Mouse (Mus musculus): ENCODE measurements around the gene Irf2bp2. TPM values are rescaled to one million over a fixed set of nuclear protein-coding genes. Genes with fewer than 3 reads are reported as not detected.
A peak's percentile ranks its signal among the peaks of the same experiment; 100 is the strongest.

Irf2bp2 gene
- total RNA-seq, 2 experiments from 2014 or later: 53.3 to 55.5 TPM

GRCm38 (mm10) chr8:126586599-126587577, 6.9 kb downstream of the Irf2bp2 start:
- no peak for DNase-seq

- DNase-seq: no peak
Observed at GRCm38 (mm10) chr8:126586101-126586500, 7.7 kb downstream of the Irf2bp2 start.

- no peak for DNase-seq
Observed at GRCm38 (mm10) chr8:126585561-126586031, 8.2 kb downstream of the Irf2bp2 start.

- DNase-seq: no peak
Observed at GRCm38 (mm10) chr8:126584844-126585231, 8.9 kb downstream of the Irf2bp2 start.

GRCm38 (mm10) chr8:126583971-126584843, 9.6 kb downstream of the Irf2bp2 start:
- peak; percentile 82 for DNase-seq

GRCm38 (mm10) chr8:126583534-126583933, 10.3 kb downstream of the Irf2bp2 start:
- no peak for DNase-seq

GRCm38 (mm10) chr8:126583018-126583417, 10.8 kb downstream of the Irf2bp2 start:
- no peak for DNase-seq

- DNase-seq: peak; percentile 65
Observed at GRCm38 (mm10) chr8:126582509-126582908, 11.3 kb downstream of the Irf2bp2 start.

GRCm38 (mm10) chr8:126581662-126582061, 12.1 kb downstream of the Irf2bp2 start:
- no peak for DNase-seq

- DNase-seq: no peak
Observed at GRCm38 (mm10) chr8:126580826-126581225, 13.0 kb downstream of the Irf2bp2 start.

- DNase-seq: no peak
Observed at GRCm38 (mm10) chr8:126580086-126580485, 13.7 kb downstream of the Irf2bp2 start.

GRCm38 (mm10) chr8:126578641-126579040, 15.1 kb downstream of the Irf2bp2 start:
- DNase-seq: no peak

- DNase-seq: no peak
Observed at GRCm38 (mm10) chr8:126576919-126577318, 16.9 kb downstream of the Irf2bp2 start.

- no peak for DNase-seq
Observed at GRCm38 (mm10) chr8:126576086-126576485, 17.7 kb downstream of the Irf2bp2 start.

- DNase-seq: no peak
Observed at GRCm38 (mm10) chr8:126574882-126575637, 18.7 kb downstream of the Irf2bp2 start.

- no peak for DNase-seq
Observed at GRCm38 (mm10) chr8:126573878-126574277, 19.9 kb downstream of the Irf2bp2 start.

- DNase-seq: no peak
Observed at GRCm38 (mm10) chr8:126573079-126573694, 20.6 kb downstream of the Irf2bp2 start.

GRCm38 (mm10) chr8:126571065-126571660, 22.6 kb downstream of the Irf2bp2 start:
- DNase-seq: no peak

GRCm38 (mm10) chr8:126570521-126571040, 23.2 kb downstream of the Irf2bp2 start:
- no peak for DNase-seq

GRCm38 (mm10) chr8:126570046-126570445, 23.7 kb downstream of the Irf2bp2 start:
- DNase-seq: no peak

- DNase-seq: no peak
Observed at GRCm38 (mm10) chr8:126569638-126570037, 24.1 kb downstream of the Irf2bp2 start.
